Mouse (Mus musculus) hindbrain, embryonic 11.5 days (tissue): ENCODE results near the gene Fgfr2. TPM values are rescaled to one million over a fixed set of nuclear protein-coding genes. Genes with fewer than 3 reads are reported as not detected.

Source experiments
- ATAC-seq: fragments of 200-750 bp; cut with Nextera tagmentation; 2 replicates; pipeline ENCODE4 v1.8.0; 2017; ENCODE audit warnings: mild to moderate bottlenecking, moderate TSS enrichment, moderate library complexity; ENCODE audit not compliant: low FRiP score
- DNase-seq: peaks from one replicate; pipeline ENCODE4 v3.0.0-alpha.2; 2015; ENCODE audit warnings: low spot score
- H3K27ac ChIP-seq: fragments of 300-500 bp; sonication (generic); 2 replicates; pipeline ENCODE4 v1.5.1; 2014; ENCODE audit warnings: mild to moderate bottlenecking, low read depth, low read length
- H3K27me3 ChIP-seq: fragments of 300-500 bp; sonication (generic); 2 replicates; pipeline ENCODE4 v1.6.1; 2014; ENCODE audit warnings: mild to moderate bottlenecking, low read length, moderate library complexity, mixed read lengths; ENCODE audit not compliant: control insufficient read depth, insufficient read depth
- H3K36me3 ChIP-seq: fragments of 300-500 bp; sonication (generic); 2 replicates; pipeline ENCODE4 v1.6.1; 2014; ENCODE audit warnings: mild to moderate bottlenecking, low read length, moderate library complexity, mixed read lengths; ENCODE audit not compliant: control insufficient read depth, insufficient read depth
- H3K4me1 ChIP-seq: fragments of 300-500 bp; sonication (generic); replicated peaks from 2 replicates; pipeline ENCODE4 v1.6.1; 2014; ENCODE audit warnings: low read length, mixed read lengths; ENCODE audit not compliant: control insufficient read depth, insufficient read depth
- H3K4me2 ChIP-seq: fragments of 300-500 bp; sonication (generic); replicated peaks from 2 replicates; pipeline ENCODE4 v1.6.1; 2014; ENCODE audit warnings: mild to moderate bottlenecking, low read depth, low read length
- H3K4me3 ChIP-seq: fragments of 300-500 bp; sonication (generic); 2 replicates; pipeline ENCODE4 v1.5.1; 2014; ENCODE audit warnings: low read depth, low read length
- H3K9ac ChIP-seq: fragments of 300-500 bp; sonication (generic); 2 replicates; pipeline ENCODE4 v1.6.1; 2014; ENCODE audit warnings: low read depth, low read length
- H3K9me3 ChIP-seq: fragments of 300-500 bp; sonication (generic); 2 replicates; pipeline ENCODE4 v1.6.1; 2016; ENCODE audit warnings: low read length; ENCODE audit not compliant: control insufficient read depth
- WGBS: fragments of 180-500 bp; shearing (Covaris S2); extraction: QIAGEN DNeasy Blood & Tissue Kit; methylation state at CpG from one replicate; pipeline ENCODE4 v1.1.7; 2014; 5-methylcytosine and 5-hydroxymethylcytosine counted together
- polyA plus RNA-seq: library from polyadenylated mRNA; unstranded; fragments of >200 nt; fragmentation: Nextera tagmentation; extraction: Ambion mirVana; gene quantifications from 2 replicates; pipeline ENCODE4 v1.2.1, GENCODE M21; 2014

Gene Fgfr2
- polyA plus RNA-seq, 1 experiment from 2014 or later: 71.3 TPM

- Histone ChIP-seq H3K9ac (no peak overlapping the region), H3K36me3 (no peaks in the 10 kb centered on the region), H3K9me3 (no peaks in the 10 kb centered on the region), H3K4me1 (peaks cover 5% of the 10 kb centered on the region; the same call in 1 of the 2 replicates), H3K4me3 (no peak overlapping the region), H3K27me3 (no peaks in the 10 kb centered on the region), H3K4me2 (no peak overlapping the region), H3K27ac (no peak overlapping the region)
- 82% methylated on average over 9 of the region's 9 CpGs for WGBS
- DNase-seq: no peak
- ATAC-seq: no peak
Observed at GRCm38 (mm10) chr7:132347273-132348045, 775.7 kb downstream of the Fgfr2 start.

DNA sequence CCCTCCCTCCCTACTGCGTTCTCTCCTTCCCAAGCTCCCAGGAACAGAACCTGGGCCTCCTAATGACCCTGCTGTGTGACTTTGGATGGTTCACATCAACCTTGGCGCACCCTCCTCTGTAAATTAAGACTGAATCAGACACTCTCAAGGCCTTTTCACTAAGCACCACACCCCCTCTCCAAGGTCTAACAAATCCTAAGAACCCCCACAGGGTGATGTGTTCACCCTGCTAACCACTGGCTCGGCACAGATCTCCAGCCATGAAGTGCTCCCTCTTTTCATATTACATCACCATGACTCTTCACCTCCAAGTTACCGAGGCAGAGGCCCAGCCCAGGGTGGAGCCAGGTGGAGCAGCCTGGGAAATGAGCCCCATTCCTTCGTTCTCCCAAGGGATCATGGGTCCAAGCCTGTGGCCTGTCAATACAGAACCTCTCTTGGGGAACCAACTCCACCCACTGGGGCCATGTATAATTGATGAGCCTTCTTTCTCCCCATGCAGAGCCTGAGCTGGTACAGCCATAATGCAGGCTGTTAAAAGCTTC, 777.6 kb downstream of the Fgfr2 start:
- Histone ChIP-seq H3K4me2 (no peak overlapping the region), H3K9ac (no peak overlapping the region), H3K27ac (no peak overlapping the region), H3K9me3 (no peaks in the 10 kb centered on the region), H3K36me3 (no peaks in the 10 kb centered on the region), H3K4me3 (no peak overlapping the region), H3K27me3 (no peaks in the 10 kb centered on the region), H3K4me1 (peaks cover 5% of the 10 kb centered on the region; the same call in 1 of the 2 replicates)
- ATAC-seq (no peak), DNase-seq (no peak)
- WGBS: 78% methylated on average over 5 of the region's 5 CpGs

DNA sequence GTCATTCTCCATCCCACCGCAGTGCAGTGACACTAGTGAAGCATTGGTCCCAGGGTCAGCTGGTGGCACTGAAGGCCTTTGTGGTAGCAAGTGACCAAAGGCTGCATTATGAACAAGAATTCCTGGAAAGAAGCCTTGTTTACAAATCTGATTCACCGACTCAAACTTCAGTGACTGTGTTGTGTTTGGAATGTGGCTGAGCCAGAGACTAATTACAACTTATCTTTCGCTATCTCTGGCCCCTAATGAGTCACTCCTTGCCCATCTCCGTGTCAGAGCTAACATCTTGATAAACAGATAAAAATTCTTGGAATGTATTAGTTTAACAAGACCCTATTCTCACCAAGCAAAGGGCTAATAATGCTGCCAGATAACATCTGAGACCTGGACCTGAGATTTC, 778.5 kb downstream of the Fgfr2 start:
- no peaks in the 10 kb centered on the region for H3K9me3 ChIP-seq
- ATAC-seq (no peak), DNase-seq (no peak)
- H3K27ac ChIP-seq: no peak overlapping the region
- no peak overlapping the region for H3K9ac ChIP-seq
- WGBS: 76% methylated on average over 4 of the region's 4 CpGs
- no peaks in the 10 kb centered on the region for H3K27me3 ChIP-seq
- H3K4me2 ChIP-seq: no peak overlapping the region
- peaks cover 5% of the 10 kb centered on the region; the same call in 1 of the 2 replicates for H3K4me1 ChIP-seq
- no peaks in the 10 kb centered on the region for H3K36me3 ChIP-seq
- no peak overlapping the region for H3K4me3 ChIP-seq

DNA sequence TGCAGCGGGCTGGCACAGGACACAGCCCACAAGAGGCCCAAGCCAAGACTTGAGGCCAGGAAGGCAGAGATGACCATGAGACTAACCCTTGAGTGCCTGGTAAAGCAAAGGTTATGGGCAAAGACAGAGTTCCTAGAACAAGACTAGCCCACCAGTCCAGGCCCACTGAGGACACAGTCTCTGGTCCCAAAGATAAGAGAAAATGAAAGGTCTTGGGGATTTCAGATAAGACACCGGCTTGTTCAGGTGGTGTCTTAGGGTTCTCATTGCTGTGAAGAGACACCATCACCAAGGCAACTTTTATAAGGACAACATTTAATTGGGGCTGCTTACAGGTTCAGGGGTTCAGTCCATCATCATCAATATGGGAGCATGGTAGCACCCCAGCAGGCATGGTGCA, 779.2 kb downstream of the Fgfr2 start:
- H3K27ac ChIP-seq: no peak overlapping the region

GRCm38 (mm10) chr7:132343146-132343545, 780.0 kb downstream of the Fgfr2 start:
- no peak overlapping the region for H3K4me3 ChIP-seq
- H3K9ac ChIP-seq: no peak overlapping the region
- H3K9me3 ChIP-seq: no peaks in the 10 kb centered on the region
- no peak for DNase-seq
- no peaks in the 10 kb centered on the region for H3K36me3 ChIP-seq
- no peaks in the 10 kb centered on the region for H3K27me3 ChIP-seq
- no peak overlapping the region for H3K27ac ChIP-seq
- H3K4me1 ChIP-seq: peaks cover 5% of the 10 kb centered on the region; the same call in 1 of the 2 replicates
- 58% methylated on average over 2 of the region's 2 CpGs for WGBS
- H3K4me2 ChIP-seq: no peak overlapping the region
- no peak for ATAC-seq

More for the DNA sequence above, 779.2 kb downstream of the Fgfr2 start:
- H3K27me3 ChIP-seq: no peaks in the 10 kb centered on the region
- no peak overlapping the region for H3K9ac ChIP-seq
- DNase-seq (no peak), ATAC-seq (no peak)
- 91% methylated on average over 2 of the region's 2 CpGs for WGBS
- peaks cover 5% of the 10 kb centered on the region; the same call in 1 of the 2 replicates for H3K4me1 ChIP-seq
- no peaks in the 10 kb centered on the region for H3K36me3 ChIP-seq
- no peak overlapping the region for H3K4me3 ChIP-seq
- H3K4me2 ChIP-seq: no peak overlapping the region
- no peaks in the 10 kb centered on the region for H3K9me3 ChIP-seq

GRCm38 (mm10) chr7:132339041-132339839, 783.9 kb downstream of the Fgfr2 start:
- no peaks in the 10 kb centered on the region for H3K27me3 ChIP-seq
- no peak overlapping the region for H3K9ac ChIP-seq
- no peak overlapping the region for H3K27ac ChIP-seq
- DNase-seq (no peak), ATAC-seq (no peak)
- no peaks in the 10 kb centered on the region for H3K36me3 ChIP-seq
- H3K4me3 ChIP-seq: no peak overlapping the region
- peaks cover 8% of the 10 kb centered on the region for H3K4me1 ChIP-seq
- no peaks in the 10 kb centered on the region for H3K9me3 ChIP-seq
- H3K4me2 ChIP-seq: no peak overlapping the region
- WGBS: 85% methylated on average over 14 of the region's 14 CpGs

- Histone ChIP-seq H3K9ac (no peak overlapping the region), H3K27ac (no peak overlapping the region), H3K36me3 (no peaks in the 10 kb centered on the region), H3K4me2 (no peak overlapping the region), H3K4me1 (peaks cover 8% of the 10 kb centered on the region), H3K9me3 (no peaks in the 10 kb centered on the region), H3K27me3 (no peaks in the 10 kb centered on the region), H3K4me3 (no peak overlapping the region)
- DNase-seq (no peak), ATAC-seq (no peak)
- WGBS: 64% methylated on average over 6 of the region's 6 CpGs
Observed at GRCm38 (mm10) chr7:132338350-132338749, 784.8 kb downstream of the Fgfr2 start.

GRCm38 (mm10) chr7:132337268-132337917, 785.8 kb downstream of the Fgfr2 start:
- H3K9ac ChIP-seq: no peak overlapping the region
- no peak overlapping the region for H3K4me3 ChIP-seq
- no peaks in the 10 kb centered on the region for H3K9me3 ChIP-seq
- H3K4me2 ChIP-seq: no peak overlapping the region
- ATAC-seq: no peak
- H3K27ac ChIP-seq: no peak overlapping the region
- no peaks in the 10 kb centered on the region for H3K36me3 ChIP-seq
- 68% methylated on average over 11 of the region's 11 CpGs for WGBS
- no peak for DNase-seq
- peaks cover 8% of the 10 kb centered on the region for H3K4me1 ChIP-seq
- no peaks in the 10 kb centered on the region for H3K27me3 ChIP-seq
